Mouse (Mus musculus): ENCODE data around the gene Rnf145. TPM values are rescaled to one million over a fixed set of nuclear protein-coding genes. Genes with fewer than 3 reads are reported as not detected.

Rnf145 gene
- polyA plus RNA-seq, 1 experiment from 2014 or later: 50.5 TPM

GRCm38 (mm10) chr11:44538501-44539290, 19.9 kb downstream of the Rnf145 start:
- no peak overlapping the region for H3K4me3 ChIP-seq (ENCODE audit: low read length)
- H3K4me2 ChIP-seq (ENCODE audit: low read depth, low read length): no peak overlapping the region
- H3K9ac ChIP-seq (ENCODE audit: low read length): no peak overlapping the region
- no peaks in the 10 kb centered on the region for H3K4me1 ChIP-seq (ENCODE audit: control insufficient read depth, insufficient read depth, low read length)
- no peak for ATAC-seq (replicated peaks; ENCODE audit: extremely low read depth, insufficient read depth, low FRiP score)
- H3K36me3 ChIP-seq (ENCODE audit: control insufficient read depth, insufficient read depth): peaks cover 4% of the 10 kb centered on the region
- 0 out of 2 replicates have a peak overlapping the region, but pooled peaks have one; percentile 12 for H3K27ac ChIP-seq (ENCODE audit: low read length)
- H3K9me3 ChIP-seq (replicated peaks; ENCODE audit: control insufficient read depth, low read length): no peaks in the 10 kb centered on the region
- H3K27me3 ChIP-seq (ENCODE audit: control insufficient read depth, insufficient read depth, low read length): no peaks in the 10 kb centered on the region
- WGBS: 78% methylated on average over 10 of the region's 10 CpGs

GRCm38 (mm10) chr11:44539291-44539930, 20.6 kb downstream of the Rnf145 start:
- H3K27ac ChIP-seq (ENCODE audit: low read length): no peak overlapping the region
- no peak overlapping the region for H3K4me3 ChIP-seq (ENCODE audit: low read length)
- H3K36me3 ChIP-seq (ENCODE audit: control insufficient read depth, insufficient read depth): peaks cover 3% of the 10 kb centered on the region
- no peak overlapping the region for H3K9ac ChIP-seq (ENCODE audit: low read length)
- no peak overlapping the region for H3K4me2 ChIP-seq (ENCODE audit: low read depth, low read length)
- H3K27me3 ChIP-seq (ENCODE audit: control insufficient read depth, insufficient read depth, low read length): no peaks in the 10 kb centered on the region
- ATAC-seq (replicated peaks; ENCODE audit: extremely low read depth, insufficient read depth, low FRiP score): no peak; the same call in 1 of the 2 replicates
- H3K9me3 ChIP-seq (replicated peaks; ENCODE audit: control insufficient read depth, low read length): no peaks in the 10 kb centered on the region
- WGBS: 79% methylated on average over 10 of the region's 10 CpGs
- no peaks in the 10 kb centered on the region for H3K4me1 ChIP-seq (ENCODE audit: control insufficient read depth, insufficient read depth, low read length)

- Histone ChIP-seq H3K9me3 (replicated peaks; ENCODE audit: control insufficient read depth, low read length) (no peaks in the 10 kb centered on the region), H3K36me3 (ENCODE audit: control insufficient read depth, insufficient read depth) (peaks cover 3% of the 10 kb centered on the region), H3K27ac (ENCODE audit: low read length) (no peak overlapping the region), H3K4me2 (ENCODE audit: low read depth, low read length) (no peak overlapping the region), H3K4me3 (ENCODE audit: low read length) (no peak overlapping the region), H3K27me3 (ENCODE audit: control insufficient read depth, insufficient read depth, low read length) (no peaks in the 10 kb centered on the region), H3K4me1 (ENCODE audit: control insufficient read depth, insufficient read depth, low read length) (no peaks in the 10 kb centered on the region), H3K9ac (ENCODE audit: low read length) (no peak overlapping the region)
- 83% methylated on average over 9 of the region's 9 CpGs for WGBS
- ATAC-seq (replicated peaks; ENCODE audit: extremely low read depth, insufficient read depth, low FRiP score): no peak
Observed at GRCm38 (mm10) chr11:44540243-44540642, 21.5 kb downstream of the Rnf145 start.

- Histone ChIP-seq H3K4me3 (ENCODE audit: low read length) (no peak overlapping the region), H3K27me3 (ENCODE audit: control insufficient read depth, insufficient read depth, low read length) (no peaks in the 10 kb centered on the region), H3K4me1 (ENCODE audit: control insufficient read depth, insufficient read depth, low read length) (no peaks in the 10 kb centered on the region), H3K36me3 (ENCODE audit: control insufficient read depth, insufficient read depth) (peaks cover 3% of the 10 kb centered on the region), H3K9ac (ENCODE audit: low read length) (no peak overlapping the region), H3K4me2 (ENCODE audit: low read depth, low read length) (no peak overlapping the region), H3K27ac (ENCODE audit: low read length) (0 out of 2 replicates have a peak overlapping the region, but pooled peaks have one; percentile 18), H3K9me3 (replicated peaks; ENCODE audit: control insufficient read depth, low read length) (no peaks in the 10 kb centered on the region)
- ATAC-seq (replicated peaks; ENCODE audit: extremely low read depth, insufficient read depth, low FRiP score): no peak
- WGBS: 81% methylated on average over 5 of the region's 5 CpGs
Observed at GRCm38 (mm10) chr11:44541280-44541679, 22.5 kb downstream of the Rnf145 start.

GRCm38 (mm10) chr11:44541813-44542212, 23.0 kb downstream of the Rnf145 start:
- no peak overlapping the region; the same call in 1 of the 2 replicates for H3K27ac ChIP-seq (ENCODE audit: low read length)
- H3K27me3 ChIP-seq (ENCODE audit: control insufficient read depth, insufficient read depth, low read length): no peaks in the 10 kb centered on the region
- 74% methylated on average over 4 of the region's 4 CpGs for WGBS
- no peaks in the 10 kb centered on the region for H3K9me3 ChIP-seq (replicated peaks; ENCODE audit: control insufficient read depth, low read length)
- ATAC-seq (replicated peaks; ENCODE audit: extremely low read depth, insufficient read depth, low FRiP score): no peak
- H3K4me1 ChIP-seq (ENCODE audit: control insufficient read depth, insufficient read depth, low read length): no peaks in the 10 kb centered on the region
- peaks cover 3% of the 10 kb centered on the region for H3K36me3 ChIP-seq (ENCODE audit: control insufficient read depth, insufficient read depth)
- no peak overlapping the region for H3K4me3 ChIP-seq (ENCODE audit: low read length)
- no peak overlapping the region for H3K4me2 ChIP-seq (ENCODE audit: low read depth, low read length)
- no peak overlapping the region for H3K9ac ChIP-seq (ENCODE audit: low read length)

- Histone ChIP-seq H3K36me3 (ENCODE audit: control insufficient read depth, insufficient read depth) (peaks cover 6% of the 10 kb centered on the region), H3K27ac (ENCODE audit: low read length) (no peak overlapping the region), H3K4me1 (ENCODE audit: control insufficient read depth, insufficient read depth, low read length) (no peaks in the 10 kb centered on the region; the same call in 1 of the 2 replicates), H3K4me3 (ENCODE audit: low read length) (no peak overlapping the region), H3K4me2 (ENCODE audit: low read depth, low read length) (no peak overlapping the region), H3K27me3 (ENCODE audit: control insufficient read depth, insufficient read depth, low read length) (no peaks in the 10 kb centered on the region), H3K9me3 (replicated peaks; ENCODE audit: control insufficient read depth, low read length) (no peaks in the 10 kb centered on the region), H3K9ac (ENCODE audit: low read length) (no peak overlapping the region)
- 88% methylated on average over 5 of the region's 5 CpGs for WGBS
- no peak for ATAC-seq (replicated peaks; ENCODE audit: extremely low read depth, insufficient read depth, low FRiP score)
Observed at GRCm38 (mm10) chr11:44543593-44543992, 24.8 kb downstream of the Rnf145 start.

GRCm38 (mm10) chr11:44543996-44544395, 25.2 kb downstream of the Rnf145 start:
- Histone ChIP-seq H3K9ac (ENCODE audit: low read length) (no peak overlapping the region), H3K9me3 (replicated peaks; ENCODE audit: control insufficient read depth, low read length) (no peaks in the 10 kb centered on the region), H3K4me2 (ENCODE audit: low read depth, low read length) (no peak overlapping the region), H3K36me3 (ENCODE audit: control insufficient read depth, insufficient read depth) (peaks cover 10% of the 10 kb centered on the region), H3K4me3 (ENCODE audit: low read length) (no peak overlapping the region), H3K27me3 (ENCODE audit: control insufficient read depth, insufficient read depth, low read length) (no peaks in the 10 kb centered on the region), H3K4me1 (ENCODE audit: control insufficient read depth, insufficient read depth, low read length) (no peaks in the 10 kb centered on the region; the same call in 1 of the 2 replicates), H3K27ac (ENCODE audit: low read length) (no peak overlapping the region)
- 67% methylated on average over 6 of the region's 6 CpGs for WGBS
- ATAC-seq (replicated peaks; ENCODE audit: extremely low read depth, insufficient read depth, low FRiP score): no peak

- peaks cover 20% of the 10 kb centered on the region for H3K36me3 ChIP-seq (ENCODE audit: control insufficient read depth, insufficient read depth)
- H3K9ac ChIP-seq (ENCODE audit: low read length): no peak overlapping the region
- no peak overlapping the region for H3K4me3 ChIP-seq (ENCODE audit: low read length)
- ATAC-seq (replicated peaks; ENCODE audit: extremely low read depth, insufficient read depth, low FRiP score): peak; percentile 59; the same call in 1 of the 2 replicates
- H3K4me1 ChIP-seq (ENCODE audit: control insufficient read depth, insufficient read depth, low read length): no peaks in the 10 kb centered on the region; the same call in 1 of the 2 replicates
- H3K27ac ChIP-seq (ENCODE audit: low read length): no peak overlapping the region; the same call in 1 of the 2 replicates
- H3K27me3 ChIP-seq (ENCODE audit: control insufficient read depth, insufficient read depth, low read length): no peaks in the 10 kb centered on the region
- H3K9me3 ChIP-seq (replicated peaks; ENCODE audit: control insufficient read depth, low read length): no peaks in the 10 kb centered on the region
- 52% methylated on average over 7 of the region's 7 CpGs for WGBS
- H3K4me2 ChIP-seq (ENCODE audit: low read depth, low read length): no peak overlapping the region
Observed at GRCm38 (mm10) chr11:44545181-44545580, 26.4 kb downstream of the Rnf145 start.

GRCm38 (mm10) chr11:44546250-44546649, 27.5 kb downstream of the Rnf145 start:
- peak overlapping the region; percentile 43; the same call in 1 of the 2 replicates for H3K27ac ChIP-seq (ENCODE audit: low read length)
- WGBS: 72% methylated on average over 8 of the region's 8 CpGs
- 0 out of 2 replicates have a peak overlapping the region, but pooled peaks have one; percentile 23 for H3K4me2 ChIP-seq (ENCODE audit: low read depth, low read length)
- no peaks in the 10 kb centered on the region; the same call in 1 of the 2 replicates for H3K4me1 ChIP-seq (ENCODE audit: control insufficient read depth, insufficient read depth, low read length)
- no peak overlapping the region; the same call in 1 of the 2 replicates for H3K9ac ChIP-seq (ENCODE audit: low read length)
- H3K4me3 ChIP-seq (ENCODE audit: low read length): no peak overlapping the region
- no peaks in the 10 kb centered on the region for H3K9me3 ChIP-seq (replicated peaks; ENCODE audit: control insufficient read depth, low read length)
- H3K27me3 ChIP-seq (ENCODE audit: control insufficient read depth, insufficient read depth, low read length): no peaks in the 10 kb centered on the region
- ATAC-seq (replicated peaks; ENCODE audit: extremely low read depth, insufficient read depth, low FRiP score): no peak
- H3K36me3 ChIP-seq (ENCODE audit: control insufficient read depth, insufficient read depth): peaks cover 31% of the 10 kb centered on the region
